ENCODE assay signal across 21 mouse cellular contexts in genomic region chr5:57931331-57931730, GRCm38 (mm10).
A peak's percentile ranks its signal among the peaks of the same experiment; 100 is the strongest.
DNase-seq lines count a peak whose midpoint lies in the region; ATAC-seq and TF ChIP-seq lines count a peak whose summit lies in the region.
"Had no signal": no experiment of that assay in that cellular context is flagged by ENCODE, and none has a peak within 500 bp of the region (broad histone marks: within the 10 kb centered on the region; RNA-seq: fewer than 3 reads in every experiment).

No protein-coding gene starts in this region.

- 83% methylated on average over 5 of the region's 5 CpGs for WGBS in forebrain, embryonic 14.5 days
- WGBS in forebrain, embryonic 10.5 days = 94% methylated on average over 5 of the region's 5 CpGs

- no peaks in the 10 kb centered on the region for H3K4me1 ChIP-seq in forebrain, embryonic 14.5 days (ENCODE audit: control insufficient read depth, insufficient read depth, low read length)
- no peaks in the 10 kb centered on the region for H3K4me1 ChIP-seq in forebrain, embryonic 10.5 days
- H3K4me1 ChIP-seq: embryonic facial prominence, embryonic 13.5 days; hindbrain, embryonic 12.5 days; hindbrain, embryonic 15.5 days had no signal

- no peak overlapping the region for H3K4me3 ChIP-seq in forebrain, embryonic 14.5 days (ENCODE audit: low read depth, low read length)
- H3K4me3 ChIP-seq in forebrain, embryonic 10.5 days = no peak overlapping the region
- H3K4me3 ChIP-seq: embryonic facial prominence, embryonic 13.5 days; gastrocnemius, adult 2 months; hindbrain, embryonic 12.5 days; hindbrain, embryonic 15.5 days had no signal

- H3K27me3 ChIP-seq in forebrain, embryonic 14.5 days (replicated peaks; ENCODE audit: control insufficient read depth, insufficient read depth, low read length) = no peaks in the 10 kb centered on the region
- H3K27me3 ChIP-seq in forebrain, embryonic 10.5 days (ENCODE audit: poor library complexity, severe bottlenecking) = no peaks in the 10 kb centered on the region
- H3K27me3 ChIP-seq: embryonic facial prominence, embryonic 13.5 days; hindbrain, embryonic 12.5 days; hindbrain, embryonic 15.5 days had no signal

- H3K36me3 ChIP-seq in forebrain, embryonic 14.5 days (ENCODE audit: control insufficient read depth, insufficient read depth, low read length) = no peaks in the 10 kb centered on the region
- H3K36me3 ChIP-seq in forebrain, embryonic 10.5 days (replicated peaks) = no peaks in the 10 kb centered on the region
- H3K36me3 ChIP-seq: embryonic facial prominence, embryonic 13.5 days; hindbrain, embryonic 12.5 days; hindbrain, embryonic 15.5 days had no signal

- no peak for ATAC-seq in forebrain, embryonic 14.5 days
- ATAC-seq: CD4-positive, CD25-positive, alpha-beta regulatory T cell, adult 4 months; intestine, postnatal 0 days had no signal

- H3K9me3 ChIP-seq in forebrain, embryonic 14.5 days (replicated peaks; ENCODE audit: control insufficient read depth, low read length) = no peaks in the 10 kb centered on the region
- H3K9me3 ChIP-seq in forebrain, embryonic 10.5 days = no peaks in the 10 kb centered on the region
- H3K9me3 ChIP-seq: embryonic facial prominence, embryonic 13.5 days; hindbrain, embryonic 12.5 days; hindbrain, embryonic 15.5 days had no signal

- peak; percentile 49 for DNase-seq in forebrain, embryonic 14.5 days (ENCODE audit: low spot score)
- no peak for DNase-seq in forebrain, embryonic 10.5 days (ENCODE audit: extremely low spot score, low spot score)
- DNase-seq in brain, embryonic 14.5 days (ENCODE audit: low read depth) = peak; percentile 57
- peak; percentile 42 for DNase-seq in brain, embryonic 18.5 days (ENCODE audit: low read depth, low spot score)
- DNase-seq in thymus, adult 18-20 months = no peak
- DNase-seq in embryo, embryonic 9.5 days (ENCODE audit: extremely low spot score) = no peak
- DNase-seq: adrenal gland, adult 2 months; adrenal gland, postnatal 14 days; cerebellum, adult 18-20 months; cerebellum, adult 9-10 months; cerebellum, postnatal 14 days; gastrocnemius, adult 2 months; gastrocnemius, postnatal 14 days; heart, adult 11 months; kidney, adult 2 months had no signal

- TF ChIP-seq CTCF in brain, embryonic 14.5 days (IDR thresholded peaks at IDR 0.05; ENCODE audit: borderline replicate concordance, extremely low read depth, insufficient read depth, insufficient read length) = no peak

- H3K27ac ChIP-seq in forebrain, embryonic 14.5 days (ENCODE audit: low read depth, low read length) = no peak overlapping the region
- H3K27ac ChIP-seq in forebrain, embryonic 10.5 days = no peak overlapping the region
- H3K27ac ChIP-seq: embryonic facial prominence, embryonic 13.5 days; gastrocnemius, adult 2 months; hindbrain, embryonic 12.5 days; hindbrain, embryonic 15.5 days had no signal

- no peak overlapping the region for H3K4me2 ChIP-seq in forebrain, embryonic 14.5 days (ENCODE audit: low read length)
- H3K4me2 ChIP-seq: embryonic facial prominence, embryonic 13.5 days; heart, embryonic 11.5 days; hindbrain, embryonic 12.5 days; hindbrain, embryonic 15.5 days had no signal

- TF ChIP-seq POLR2A in brain, embryonic 14.5 days (IDR thresholded peaks at IDR 0.05; ENCODE audit: borderline replicate concordance, extremely low read depth, insufficient read depth, insufficient read length, poor library complexity, severe bottlenecking) = no peak

- H3K9ac ChIP-seq in forebrain, embryonic 14.5 days (ENCODE audit: low read length) = no peak overlapping the region
- H3K9ac ChIP-seq: embryonic facial prominence, embryonic 13.5 days; hindbrain, embryonic 12.5 days; hindbrain, embryonic 15.5 days had no signal

Comparison
In these comparisons a context has a peak if more than half of its experiments do, and no peak if none do; other contexts are left out.
1. DNase-seq: peak in forebrain, embryonic 14.5 days (single experiment), brain, embryonic 14.5 days (single experiment) and brain, embryonic 18.5 days (single experiment); none in forebrain, embryonic 10.5 days (single experiment), thymus, adult 18-20 months (0 of 2) and embryo, embryonic 9.5 days (single experiment).